Mouse (Mus musculus): ENCODE measurements around the gene Dact2.

- TF ChIP-seq CTCF (IDR thresholded peaks at IDR 0.05; ENCODE audit: extremely low read depth, insufficient read depth, insufficient read length, insufficient replicate concordance) (no peak), POLR2A (IDR thresholded peaks at IDR 0.05; ENCODE audit: low read depth, low read length) (no peak)
Measured at GRCm38 (mm10) chr17:14203121-14203941, 773 bp downstream of the Dact2 start.

Data from spleen, adult 2 months (tissue).